Mouse (Mus musculus) heart, adult 8-10 months (tissue): ENCODE measurements around the gene C2. TPM values are rescaled to one million over a fixed set of nuclear protein-coding genes. Genes with fewer than 3 reads are reported as not detected.
"Not testable (repeated sequence)": the region's sequence is repeated elsewhere in the genome, so short reads cannot be mapped to it uniquely, and the experiment has no call there.

Experiments used
- DNase-seq: peaks from one replicate; pipeline ENCODE4 v3.0.0; 2022; ENCODE audit warnings: low spot score
- microRNA-seq: library from miRNA; unstranded; fragments of <30 nt; microRNA quantifications from one replicate; pipeline ENCODE4 v1.2.0, GENCODE M21; 2022
- total RNA-seq, 4 experiments: library from RNA; stranded (reverse); gene quantifications; 2 replicates each; pipeline ENCODE4 v1.2.4; 2022

Gene C2
- total RNA-seq, 4 experiments from 2014 or later = 1.8 to 4.1 (median 3.0) TPM

GRCm38 (mm10) chr17:34836155-34836855, 61.8 kb downstream of the C2 start:
- no peak for DNase-seq

- DNase-seq = not testable (repeated sequence)
Observed at GRCm38 (mm10) chr17:34830776-34831175, 67.3 kb downstream of the C2 start.

- DNase-seq = no peak
Observed at GRCm38 (mm10) chr17:34814818-34815370, 83.2 kb downstream of the C2 start.

- DNase-seq = not testable (repeated sequence)
Observed at GRCm38 (mm10) chr17:34813747-34814146, 84.3 kb downstream of the C2 start.

Small RNAs within 50 kb of the gene (microRNA-seq; reads per million reads assigned to microRNA genes)
- gene Mir6970 = not detected
- gene Mir6971 = 2.5 reads per million
- gene Mir6972 = not detected

Other genes with a start within 250 kb of the C2 start
- gene Tnxb, start 227.7 kb downstream of the C2 start, total RNA-seq = 10 to 100 TPM; 22.4 to 34.3 (median 32.2) TPM
- 10 to 100 TPM; 14.3 to 71.5 (median 21.2) TPM for gene C4b, start 154.4 kb downstream of the C2 start, total RNA-seq
- under 1 TPM in 1 of 4 experiments, not detected in 3; 0.35 TPM for gene Cyp21a1, start 93.7 kb downstream of the C2 start, total RNA-seq
- 10 to 100 TPM in 2 of 4 experiments, 1 to 10 TPM in 2; 8.2 to 14.6 (median 9.5) TPM for gene Stk19, start 61.3 kb downstream of the C2 start, total RNA-seq
- gene Dxo, start 61.2 kb downstream of the C2 start, total RNA-seq = 10 to 100 TPM; 10.6 to 15.9 (median 11.5) TPM
- 10 to 100 TPM; 21.8 to 29.1 (median 25.8) TPM for gene Skiv2l, start 48.1 kb downstream of the C2 start, total RNA-seq
- gene Nelfe, start 47.9 kb downstream of the C2 start, total RNA-seq = 10 to 100 TPM; 16.6 to 17.9 (median 16.7) TPM
- 1 to 10 TPM; 2.2 to 8.5 (median 4.5) TPM for gene Cfb, start 35.7 kb downstream of the C2 start, total RNA-seq
- 1 to 10 TPM; 8.5 to 9.9 (median 9.1) TPM for gene Zbtb12, start 18.8 kb downstream of the C2 start, total RNA-seq
- gene Gm20547, start 16.2 kb downstream of the C2 start, total RNA-seq = not detected
- 10 to 100 TPM; 41.5 to 45.8 (median 42.4) TPM for gene Ehmt2, start 204 bp upstream of the C2 start, total RNA-seq
- not detected for gene Slc44a4, start 16.2 kb upstream of the C2 start, total RNA-seq
- gene Neu1, start 33.0 kb upstream of the C2 start, total RNA-seq = 10 to 100 TPM; 13.0 to 16.1 (median 14.4) TPM
- gene Hspa1b, start 61.0 kb upstream of the C2 start, total RNA-seq = 1 to 10 TPM; 1.4 to 5.5 (median 2.6) TPM
- gene Gm20481, start 71.6 kb upstream of the C2 start, total RNA-seq = not detected
- 1 to 10 TPM; 1.8 to 7.5 (median 3.6) TPM for gene Hspa1a, start 73.9 kb upstream of the C2 start, total RNA-seq
- 10 to 100 TPM in 2 of 4 experiments, 1 to 10 TPM in 2; 8.7 to 13.3 (median 11.0) TPM for gene Hspa1l, start 74.4 kb upstream of the C2 start, total RNA-seq
- 10 to 100 TPM; 17.5 to 21.7 (median 17.9) TPM for gene Lsm2, start 83.6 kb upstream of the C2 start, total RNA-seq
- 10 to 100 TPM; 28.3 to 31.4 (median 29.3) TPM for gene Vars, start 102.7 kb upstream of the C2 start, total RNA-seq
- gene Vwa7, start 118.3 kb upstream of the C2 start, total RNA-seq = 10 to 100 TPM; 12.0 to 18.5 (median 16.6) TPM
- gene Sapcd1, start 129.8 kb upstream of the C2 start, total RNA-seq = not detected
- under 1 TPM in 2 of 4 experiments, not detected in 2; 0.33 to 0.56 TPM for gene Msh5, start 148.5 kb upstream of the C2 start, total RNA-seq
- gene Clic1, start 151.7 kb upstream of the C2 start, total RNA-seq = 10 to 100 TPM; 21.6 to 33.8 (median 30.0) TPM
- 10 to 100 TPM; 13.5 to 22.7 (median 21.5) TPM for gene Ddah2, start 160.8 kb upstream of the C2 start, total RNA-seq
- not detected for gene Ly6g6c, start 167.1 kb upstream of the C2 start, total RNA-seq
- gene Mpig6b, start 167.9 kb upstream of the C2 start, total RNA-seq = 1 to 10 TPM in 1 of 4 experiments, under 1 TPM in 3; 0.34 to 1.0 (median 0.85) TPM
- gene Ly6g6e, start 178.6 kb upstream of the C2 start, total RNA-seq = not detected
- gene Ly6g6d, start 179.8 kb upstream of the C2 start, total RNA-seq = under 1 TPM in 3 of 4 experiments, not detected in 1; 0.69 to 0.95 (median 0.85) TPM
- under 1 TPM in 1 of 4 experiments, not detected in 3; 0.24 TPM for gene Ly6g6f, start 187.3 kb upstream of the C2 start, total RNA-seq
- gene Abhd16a, start 191.0 kb upstream of the C2 start, total RNA-seq = 10 to 100 TPM; 60.7 to 64.8 (median 62.3) TPM
- not detected for gene Ly6g5c, start 210.0 kb upstream of the C2 start, total RNA-seq
- not detected for gene Ly6g5b, start 217.2 kb upstream of the C2 start, total RNA-seq
- 10 to 100 TPM in 1 of 4 experiments, 1 to 10 TPM in 3; 6.6 to 10.2 (median 8.2) TPM for gene Gpank1, start 223.2 kb upstream of the C2 start, total RNA-seq
- 100 to 1,000 TPM; 152 to 184 (median 155) TPM for gene Csnk2b, start 223.8 kb upstream of the C2 start, total RNA-seq
- gene D17H6S53E, start 228.1 kb upstream of the C2 start, total RNA-seq = 10 to 100 TPM; 27.8 to 33.4 (median 30.3) TPM
- gene Apom, start 233.8 kb upstream of the C2 start, total RNA-seq = under 1 TPM in 1 of 4 experiments, not detected in 3; 0.26 TPM
- gene Bag6, start 236.9 kb upstream of the C2 start, total RNA-seq = 100 to 1,000 TPM; 233 to 266 (median 242) TPM